Mouse (Mus musculus) layer of hippocampus, postnatal 25 days (tissue): Measurements from ENCODE around the gene Mymk. TPM values are rescaled to one million over a fixed set of nuclear protein-coding genes. Genes with fewer than 3 reads are reported as not detected.

Source experiments
- total RNA-seq, 2 experiments: library from RNA; stranded (reverse); gene quantifications; 2 replicates each; pipeline ENCODE4 v1.2.3; 2021

Mymk gene
- total RNA-seq, 2 experiments from 2014 or later = 0.61 to 0.71 TPM

Other genes with a start within 250 kb of the Mymk start
- gene Abo, start 207.2 kb downstream of the Mymk start, total RNA-seq = not detected
- 10 to 100 TPM; 25.1 to 26.4 TPM for gene Surf6, start 169.3 kb downstream of the Mymk start, total RNA-seq
- 10 to 100 TPM; 41.1 to 48.8 TPM for gene Med22, start 161.5 kb downstream of the Mymk start, total RNA-seq
- 100 to 1,000 TPM; 260 to 281 TPM for gene Rpl7a, start 161.4 kb downstream of the Mymk start, total RNA-seq
- 10 to 100 TPM; 31.1 to 37.2 TPM for gene Surf2, start 155.8 kb downstream of the Mymk start, total RNA-seq
- gene Surf1, start 155.6 kb downstream of the Mymk start, total RNA-seq = 10 to 100 TPM; 91.6 to 94.9 TPM
- 10 to 100 TPM; 52.6 to 60.2 TPM for gene Surf4, start 138.3 kb downstream of the Mymk start, total RNA-seq
- gene Stkld1, start 138.1 kb downstream of the Mymk start, total RNA-seq = under 1 TPM; 0.27 to 0.75 TPM
- gene Rexo4, start 107.8 kb downstream of the Mymk start, total RNA-seq = 10 to 100 TPM; 58.4 to 60.4 TPM
- 1 to 10 TPM in 1 of 2 experiments, under 1 TPM in 1; 0.92 to 1.7 TPM for gene Adamts13, start 98.8 kb downstream of the Mymk start, total RNA-seq
- gene Cacfd1, start 62.3 kb downstream of the Mymk start, total RNA-seq = 10 to 100 TPM; 39.5 to 44.1 TPM
- gene Slc2a6, start 44.2 kb downstream of the Mymk start, total RNA-seq = 10 to 100 TPM; 40.1 to 40.4 TPM
- 10 to 100 TPM; 10.9 to 12.7 TPM for gene Adamtsl2, start 7.2 kb upstream of the Mymk start, total RNA-seq
- 100 to 1,000 TPM; 119 to 162 TPM for gene Fam163b, start 70.3 kb upstream of the Mymk start, total RNA-seq
- gene Dbh, start 93.1 kb upstream of the Mymk start, total RNA-seq = under 1 TPM; 0.54 TPM
- 10 to 100 TPM in 1 of 2 experiments, 1 to 10 TPM in 1; 9.8 to 11.0 TPM for gene Sardh, start 176.2 kb upstream of the Mymk start, total RNA-seq